Mouse (Mus musculus) liver, embryonic 15.5 days (tissue): ENCODE results near the gene Tmem151a. TPM values are rescaled to one million over a fixed set of nuclear protein-coding genes. Genes with fewer than 3 reads are reported as not detected.

Source experiments
- ATAC-seq: fragments of 200-750 bp; cut with Nextera tagmentation; 2 replicates; pipeline ENCODE4 v1.8.0; 2017; ENCODE audit warnings: moderate number of reproducible peaks, mild to moderate bottlenecking, moderate library complexity; ENCODE audit not compliant: insufficient read depth
- H3K27ac ChIP-seq: fragments of 300-500 bp; sonication (generic); replicated peaks from 2 replicates; pipeline ENCODE4 v1.5.1; 2015; ENCODE audit warnings: mild to moderate bottlenecking, inconsistent platforms
- H3K27me3 ChIP-seq: fragments of 300-500 bp; sonication (generic); 2 replicates; pipeline ENCODE4 v1.6.1; 2015; ENCODE audit warnings: mild to moderate bottlenecking, inconsistent platforms
- H3K36me3 ChIP-seq: fragments of 300-500 bp; sonication (generic); replicated peaks from 2 replicates; pipeline ENCODE4 v1.6.1; 2015; ENCODE audit warnings: moderate library complexity, mild to moderate bottlenecking, inconsistent platforms
- H3K4me1 ChIP-seq: fragments of 300-500 bp; sonication (generic); replicated peaks from 2 replicates; pipeline ENCODE4 v1.6.1; 2015; ENCODE audit warnings: inconsistent platforms
- H3K4me2 ChIP-seq: fragments of 300-500 bp; sonication (generic); 2 replicates; pipeline ENCODE4 v1.6.1; 2015; ENCODE audit warnings: moderate library complexity, mild to moderate bottlenecking, inconsistent platforms
- H3K4me3 ChIP-seq: fragments of 300-500 bp; sonication (generic); replicated peaks from 2 replicates; pipeline ENCODE4 v1.5.1; 2015; ENCODE audit warnings: mild to moderate bottlenecking, inconsistent platforms
- H3K9ac ChIP-seq: fragments of 300-500 bp; sonication (generic); 2 replicates; pipeline ENCODE4 v1.6.1; 2015; ENCODE audit warnings: moderate library complexity, mild to moderate bottlenecking, inconsistent platforms
- H3K9me3 ChIP-seq: fragments of 300-500 bp; sonication (generic); replicated peaks from 2 replicates; pipeline ENCODE4 v1.6.1; 2016; ENCODE audit warnings: inconsistent platforms
- WGBS: fragments of 180-500 bp; shearing (Covaris S2); methylation state at CpG from one replicate; pipeline ENCODE4 v1.1.7; 2015; ENCODE audit warnings: mixed read lengths; ENCODE audit not compliant: insufficient replicate concordance; 5-methylcytosine and 5-hydroxymethylcytosine counted together
- polyA plus RNA-seq: library from polyadenylated mRNA; unstranded; fragments of >200 nt; fragmentation: Nextera tagmentation; extraction: Ambion mirVana; gene quantifications from 2 replicates; pipeline ENCODE4 v1.2.1, GENCODE M21; 2015

Gene Tmem151a
- 0.41 and 0.45 TPM in 2 replicates for polyA plus RNA-seq

GRCm38 (mm10) chr19:5085145-5085863 lies at the start of gene Tmem151a:
Gene Tmem151a, minus strand, starts transcription at chr19:5085531.
- peaks cover 75% of the 10 kb centered on the region for H3K27me3 ChIP-seq
- H3K9ac ChIP-seq, result peak within 1 kb of the TSS; percentile 30; the same call in 1 of the 2 replicates
- no peak within 1 kb of the TSS for H3K27ac ChIP-seq
- under 1% methylated on average over 69 of the region's 69 CpGs for WGBS
- peaks cover under 1% of the 10 kb centered on the region for H3K36me3 ChIP-seq
- H3K4me2 ChIP-seq, result peak within 1 kb of the TSS; percentile 83
- H3K4me1 ChIP-seq, result peaks cover 38% of the 10 kb centered on the region
- ATAC-seq, result no peak
- H3K4me3 ChIP-seq, result peak within 1 kb of the TSS; percentile 58
- no peaks in the 10 kb centered on the region for H3K9me3 ChIP-seq

- Histone ChIP-seq H3K4me2 (no peak overlapping the region), H3K9me3 (no peaks in the 10 kb centered on the region), H3K27me3 (peaks cover 14% of the 10 kb centered on the region; the same call in 1 of the 2 replicates), H3K4me3 (no peak overlapping the region), H3K9ac (no peak overlapping the region), H3K4me1 (no peaks in the 10 kb centered on the region; the same call in 1 of the 2 replicates), H3K27ac (no peak overlapping the region), H3K36me3 (peaks cover 13% of the 10 kb centered on the region; the same call in 1 of the 2 replicates)
- WGBS, result 52% methylated on average over 4 of the region's 4 CpGs
- ATAC-seq, result no peak
These were observed 45.9 kb upstream of the Tmem151a start for GRCm38 (mm10) chr19:5131237-5131636.

GRCm38 (mm10) chr19:5129770-5130169 lies 44.4 kb upstream of the Tmem151a start:
- Histone ChIP-seq H3K27ac (no peak overlapping the region), H3K4me1 (no peaks in the 10 kb centered on the region; the same call in 1 of the 2 replicates), H3K9me3 (no peaks in the 10 kb centered on the region), H3K36me3 (0 out of 2 replicates have a peak, but pooled peaks cover 6% of the 10 kb centered on the region), H3K27me3 (peaks cover 16% of the 10 kb centered on the region; the same call in 1 of the 2 replicates), H3K4me3 (no peak overlapping the region), H3K9ac (no peak overlapping the region), H3K4me2 (no peak overlapping the region)
- 27% methylated on average over 1 of the region's 1 CpGs for WGBS
- ATAC-seq, result no peak

GRCm38 (mm10) chr19:5124055-5124614 lies 38.8 kb upstream of the Tmem151a start:
- 50% methylated on average over 7 of the region's 7 CpGs for WGBS
- H3K36me3 ChIP-seq, result no peaks in the 10 kb centered on the region
- H3K4me2 ChIP-seq, result no peak overlapping the region
- ATAC-seq, result no peak
- no peak overlapping the region for H3K4me3 ChIP-seq
- H3K27ac ChIP-seq, result no peak overlapping the region
- no peaks in the 10 kb centered on the region for H3K4me1 ChIP-seq
- H3K9me3 ChIP-seq, result no peaks in the 10 kb centered on the region
- H3K9ac ChIP-seq, result no peak overlapping the region
- peaks cover 32% of the 10 kb centered on the region for H3K27me3 ChIP-seq

- ATAC-seq, result no peak
- H3K9ac ChIP-seq, result no peak overlapping the region
- peaks cover 37% of the 10 kb centered on the region for H3K27me3 ChIP-seq
- H3K27ac ChIP-seq, result no peak overlapping the region
- peaks cover 6% of the 10 kb centered on the region for H3K4me1 ChIP-seq
- H3K36me3 ChIP-seq, result no peaks in the 10 kb centered on the region
- WGBS, result 36% methylated on average over 3 of the region's 3 CpGs
- no peak overlapping the region for H3K4me3 ChIP-seq
- H3K9me3 ChIP-seq, result no peaks in the 10 kb centered on the region
- no peak overlapping the region for H3K4me2 ChIP-seq
These were observed 37.9 kb upstream of the Tmem151a start for GRCm38 (mm10) chr19:5123241-5123640.

- H3K4me1 ChIP-seq, result peaks cover 12% of the 10 kb centered on the region
- ATAC-seq, result no peak
- H3K4me3 ChIP-seq, result no peak overlapping the region
- no peaks in the 10 kb centered on the region for H3K9me3 ChIP-seq
- 56% methylated on average over 10 of the region's 10 CpGs for WGBS
- H3K9ac ChIP-seq, result no peak overlapping the region
- no peak overlapping the region for H3K27ac ChIP-seq
- H3K4me2 ChIP-seq, result no peak overlapping the region
- H3K27me3 ChIP-seq, result peaks cover 37% of the 10 kb centered on the region
- no peaks in the 10 kb centered on the region for H3K36me3 ChIP-seq
These were observed 37.2 kb upstream of the Tmem151a start for GRCm38 (mm10) chr19:5122492-5122891.

- no peak for ATAC-seq
- no peaks in the 10 kb centered on the region for H3K9me3 ChIP-seq
- 4% methylated on average over 18 of the region's 18 CpGs for WGBS
- peak within 1 kb of the TSS; percentile 84 for H3K4me2 ChIP-seq
- H3K36me3 ChIP-seq, result no peaks in the 10 kb centered on the region
- H3K4me3 ChIP-seq, result peak within 1 kb of the TSS; percentile 63
- peak within 1 kb of the TSS; percentile 55 for H3K9ac ChIP-seq
- H3K4me1 ChIP-seq, result peaks cover 20% of the 10 kb centered on the region
- no peak within 1 kb of the TSS for H3K27ac ChIP-seq
- H3K27me3 ChIP-seq, result peaks cover 34% of the 10 kb centered on the region
These were observed 33.0 kb upstream of the Tmem151a start, which contains the start of gene Klc2 for GRCm38 (mm10) chr19:5118384-5118698. Gene Klc2, minus strand, starts transcription at chr19:5118560.

- H3K9ac ChIP-seq, result peak overlapping the region; percentile 55
- peaks cover 20% of the 10 kb centered on the region for H3K4me1 ChIP-seq
- H3K27me3 ChIP-seq, result peaks cover 34% of the 10 kb centered on the region
- H3K27ac ChIP-seq, result no peak overlapping the region
- H3K9me3 ChIP-seq, result no peaks in the 10 kb centered on the region
- H3K4me2 ChIP-seq, result peak overlapping the region; percentile 84
- under 1% methylated on average over 83 of the region's 83 CpGs for WGBS
- peak overlapping the region; percentile 63 for H3K4me3 ChIP-seq
- no peaks in the 10 kb centered on the region for H3K36me3 ChIP-seq
- peak; percentile 74 for ATAC-seq
These were observed 32.4 kb upstream of the Tmem151a start for GRCm38 (mm10) chr19:5117494-5118383.

- no peaks in the 10 kb centered on the region for H3K9me3 ChIP-seq
- peaks cover 26% of the 10 kb centered on the region for H3K4me1 ChIP-seq
- WGBS, result 74% methylated on average over 7 of the region's 7 CpGs
- no peak overlapping the region for H3K4me3 ChIP-seq
- no peaks in the 10 kb centered on the region for H3K36me3 ChIP-seq
- ATAC-seq, result no peak
- H3K4me2 ChIP-seq, result no peak overlapping the region
- H3K27me3 ChIP-seq, result peaks cover 21% of the 10 kb centered on the region
- H3K27ac ChIP-seq, result no peak overlapping the region
- H3K9ac ChIP-seq, result no peak overlapping the region
These were observed 28.5 kb upstream of the Tmem151a start for GRCm38 (mm10) chr19:5113783-5114182.

GRCm38 (mm10) chr19:5109659-5110453 lies 24.5 kb upstream of the Tmem151a start:
- Histone ChIP-seq H3K4me3 (no peak overlapping the region), H3K4me2 (no peak overlapping the region), H3K9ac (no peak overlapping the region), H3K9me3 (no peaks in the 10 kb centered on the region), H3K27ac (no peak overlapping the region), H3K27me3 (no peaks in the 10 kb centered on the region), H3K36me3 (peaks cover 3% of the 10 kb centered on the region; the same call in 1 of the 2 replicates), H3K4me1 (peaks cover 43% of the 10 kb centered on the region)
- ATAC-seq, result no peak
- WGBS, result 69% methylated on average over 19 of the region's 19 CpGs
